Mouse (Mus musculus) brown adipose tissue, adult 24 weeks (tissue): ENCODE results near the gene Tubb3. TPM values are rescaled to one million over a fixed set of nuclear protein-coding genes. Genes with fewer than 3 reads are reported as not detected.

Source experiments
- polyA plus RNA-seq: library from polyadenylated mRNA; stranded (reverse); fragments of >200 nt; gene quantifications from 2 replicates; pipeline ENCODE4 v1.2.4, GENCODE M21; 2012; ENCODE audit not compliant: missing spikeins, insufficient read depth, insufficient read length

Tubb3 gene
- polyA plus RNA-seq, 1 experiment: 0.75 TPM

Other genes starting within 250 kb of the Tubb3 start
- 29.4 and 31.2 TPM in 2 replicates for gene Dpep1, start 225.2 kb upstream of the Tubb3 start, polyA plus RNA-seq
- 34.7 and 39.5 TPM in 2 replicates for gene Chmp1a, start 198.7 kb upstream of the Tubb3 start, polyA plus RNA-seq
- gene Spata33, start 198.6 kb upstream of the Tubb3 start, polyA plus RNA-seq: 5.8 TPM in 1 of 2 replicates, not detected in the other
- gene Cdk10, start 186.6 kb upstream of the Tubb3 start, polyA plus RNA-seq: 11.4 and 12.3 TPM in 2 replicates
- gene Spata2l, start 175.2 kb upstream of the Tubb3 start, polyA plus RNA-seq: 1.4 and 1.9 TPM in 2 replicates
- gene Zfp276, start 157.2 kb upstream of the Tubb3 start, polyA plus RNA-seq: 3.3 and 7.7 TPM in 2 replicates
- 7.7 and 8.5 TPM in 2 replicates for gene Vps9d1, start 157.1 kb upstream of the Tubb3 start, polyA plus RNA-seq
- not detected in 2 replicates for gene Fanca, start 92.8 kb upstream of the Tubb3 start, polyA plus RNA-seq
- not detected in 2 replicates for gene Spire2, start 78.7 kb upstream of the Tubb3 start, polyA plus RNA-seq
- gene Tcf25, start 37.7 kb upstream of the Tubb3 start, polyA plus RNA-seq: 203 and 244 TPM in 2 replicates
- gene Mc1r, start 4.3 kb upstream of the Tubb3 start, polyA plus RNA-seq: not detected in 2 replicates
- 14.4 and 15.7 TPM in 2 replicates for gene Def8, start 12.1 kb downstream of the Tubb3 start, polyA plus RNA-seq
- 32.8 and 41.6 TPM in 2 replicates for gene Afg3l1, start 66.5 kb downstream of the Tubb3 start, polyA plus RNA-seq
- not detected in 2 replicates for gene Dbndd1, start 104.0 kb downstream of the Tubb3 start, polyA plus RNA-seq
- 2.1 and 2.3 TPM in 2 replicates for gene Gas8, start 107.4 kb downstream of the Tubb3 start, polyA plus RNA-seq
- 14.6 and 17.3 TPM in 2 replicates for gene Rhou, start 242.5 kb downstream of the Tubb3 start, polyA plus RNA-seq